Mouse (Mus musculus): ENCODE measurements at regions not wholly inside any gene's neighbourhood (a gene's known extent, or its start where the extent isn't known, plus 50 kb on each side); places are given as distances from the start of the nearest gene placed in this dataset.

- peak; percentile 8 for DNase-seq
These were observed 54.6 kb downstream of the Mex3b start for GRCm38 (mm10) chr7:82921722-82922121.

DNA sequence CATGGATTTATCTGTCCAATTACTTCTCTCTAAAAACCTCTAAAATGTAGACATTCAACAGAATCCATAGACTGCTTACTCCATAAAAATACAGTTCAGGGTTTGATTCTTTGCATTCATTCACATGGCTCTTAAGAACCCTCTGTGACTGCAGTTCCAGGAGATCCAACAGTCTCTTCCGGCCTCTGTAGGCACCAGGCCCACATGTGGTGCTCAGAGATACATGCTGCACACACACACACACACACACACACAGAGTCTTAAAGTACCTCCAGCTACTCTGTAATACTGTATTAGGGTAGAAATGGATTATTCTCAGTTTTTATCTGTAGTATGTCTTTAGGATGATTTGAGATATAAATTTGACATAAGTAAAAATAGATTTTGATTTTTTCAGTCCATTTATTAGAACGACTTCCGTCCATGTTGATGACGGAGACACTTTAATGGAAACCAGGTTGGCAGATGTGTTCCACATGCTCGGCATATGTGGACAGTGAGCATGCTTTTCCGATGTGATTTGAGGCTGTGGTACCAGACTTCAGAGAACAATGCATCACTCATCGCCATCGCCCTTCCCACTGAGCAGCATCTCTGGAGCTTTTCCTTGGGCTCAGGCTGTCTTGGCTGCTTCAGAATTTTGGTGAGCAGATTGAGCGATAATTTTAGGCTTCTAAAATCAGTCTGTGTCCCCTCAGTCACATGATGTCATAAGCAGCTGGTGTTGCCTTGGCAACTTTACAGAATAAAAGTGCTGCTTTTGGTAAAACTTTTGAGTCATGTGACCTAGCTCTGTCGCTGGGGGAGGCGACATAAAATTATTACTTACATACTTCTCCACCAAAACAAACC lies 56.3 kb downstream of the Mex3b start:
- DNase-seq, result peak; percentile 88

GRCm38 (mm10) chr7:82924092-82924491 lies 57.0 kb downstream of the Mex3b start:
- DNase-seq, result no peak

- DNase-seq, result no peak
These were observed 71.2 kb downstream of the Mex3b start for GRCm38 (mm10) chr7:82938311-82938710.

DNA sequence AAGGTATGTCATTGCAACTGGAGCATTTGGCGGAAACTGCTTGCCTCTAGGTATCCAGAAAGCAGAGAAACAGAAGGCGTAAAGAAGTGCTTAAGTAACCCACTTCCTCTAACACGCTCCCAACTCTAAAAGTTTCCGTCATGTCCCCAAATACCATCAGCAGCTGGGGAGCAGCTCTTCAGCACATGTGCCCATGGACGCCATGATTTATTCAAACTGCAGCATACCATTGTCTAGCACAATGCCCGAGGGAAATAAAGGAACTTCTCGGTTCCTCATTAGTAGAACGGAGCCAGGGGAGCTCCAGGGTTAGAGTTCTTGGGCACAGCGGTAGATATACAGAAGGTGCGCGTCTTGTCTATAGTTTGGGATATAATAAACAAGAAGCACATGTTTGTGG lies 72.4 kb downstream of the Mex3b start:
- no peak for DNase-seq

DNA sequence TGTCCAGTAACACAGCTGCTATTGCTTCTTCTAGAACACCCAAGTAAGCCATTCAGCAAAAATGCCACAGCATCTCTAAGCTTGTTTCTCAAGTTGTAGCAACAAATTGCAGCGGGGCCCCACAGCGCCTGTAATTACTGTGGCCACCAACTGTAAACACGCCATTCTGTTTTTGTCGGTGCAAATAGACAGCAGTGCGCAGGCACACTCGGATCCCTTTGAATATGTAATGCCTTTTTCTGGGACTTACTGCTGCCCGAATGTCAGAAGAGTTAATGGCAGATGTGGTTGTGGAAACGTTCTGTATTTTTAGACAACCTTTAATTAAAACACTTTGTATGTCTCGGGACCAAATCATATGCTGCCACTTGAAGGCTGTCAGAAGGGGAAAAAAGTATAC lies 76.2 kb downstream of the Mex3b start:
- peak; percentile 47 for DNase-seq

GRCm38 (mm10) chr7:82943797-82944196 lies 76.7 kb downstream of the Mex3b start:
- no peak for DNase-seq

- no peak for DNase-seq
These were observed 82.2 kb downstream of the Mex3b start for GRCm38 (mm10) chr7:82949372-82949771.

GRCm38 (mm10) chr7:82957208-82957977 lies 90.3 kb downstream of the Mex3b start:
- DNase-seq, result no peak

- no peak for DNase-seq
These were observed 103.5 kb downstream of the Mex3b start for GRCm38 (mm10) chr7:82970599-82970998.

DNA sequence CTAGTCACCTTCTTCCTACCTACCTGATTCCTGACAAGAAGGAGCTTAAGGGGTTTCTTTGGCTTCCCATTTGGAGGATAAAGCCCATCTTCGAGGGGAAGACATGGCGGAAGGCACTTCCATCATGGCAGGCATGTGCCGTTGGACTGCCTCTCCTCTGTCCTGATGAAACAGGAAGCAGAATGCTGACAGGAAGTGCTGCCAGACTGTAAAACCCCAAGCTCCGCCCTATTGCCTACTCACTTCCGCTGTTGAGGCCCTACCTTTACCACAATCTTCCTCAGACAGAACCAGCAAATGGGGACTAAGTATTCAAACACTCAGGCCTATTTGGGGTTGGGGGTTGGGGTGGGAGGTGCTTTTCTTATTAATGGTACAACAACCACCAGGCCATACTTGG lies 104.1 kb downstream of the Mex3b start:
- DNase-seq, result no peak

- DNase-seq, result no peak
These were observed 105.3 kb downstream of the Mex3b start for GRCm38 (mm10) chr7:82972214-82973006.

DNA sequence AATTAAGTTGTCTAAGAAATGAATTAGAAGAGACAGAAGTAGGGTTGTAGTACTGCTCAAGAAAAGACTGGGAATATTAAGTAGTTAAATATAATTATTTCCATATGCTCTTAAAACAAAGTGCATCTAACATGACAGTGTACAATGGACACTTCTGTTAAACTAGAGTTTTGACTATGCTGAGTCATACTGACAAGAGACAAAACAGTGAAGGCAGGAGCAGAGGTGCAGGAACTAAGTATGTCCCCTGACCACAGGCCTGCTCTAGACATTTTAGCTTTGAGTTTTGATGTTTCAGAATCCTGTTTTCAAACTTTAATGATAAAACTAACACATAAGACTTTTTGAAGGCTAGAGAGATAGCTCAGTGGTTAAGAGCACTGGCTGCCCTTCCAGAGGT lies 123.6 kb downstream of the Mex3b start:
- DNase-seq, result no peak

- DNase-seq, result no peak
These were observed 126.0 kb downstream of the Mex3b start for GRCm38 (mm10) chr7:82993136-82993535.

- DNase-seq, result no peak
These were observed 131.7 kb downstream of the Mex3b start for GRCm38 (mm10) chr7:82998848-82999247.

- DNase-seq, result no peak
These were observed 140.4 kb downstream of the Mex3b start for GRCm38 (mm10) chr7:83007540-83007939.

- DNase-seq, result no peak
These were observed 145.0 kb downstream of the Mex3b start for GRCm38 (mm10) chr7:83012145-83012544.

- DNase-seq, result no peak
These were observed 147.9 kb downstream of the Mex3b start for GRCm38 (mm10) chr7:83014725-83015690.

GRCm38 (mm10) chr7:83015756-83016155 lies 148.6 kb downstream of the Mex3b start:
- no peak for DNase-seq

- no peak for DNase-seq
These were observed 149.4 kb downstream of the Mex3b start for GRCm38 (mm10) chr7:83016566-83016965.

DNA sequence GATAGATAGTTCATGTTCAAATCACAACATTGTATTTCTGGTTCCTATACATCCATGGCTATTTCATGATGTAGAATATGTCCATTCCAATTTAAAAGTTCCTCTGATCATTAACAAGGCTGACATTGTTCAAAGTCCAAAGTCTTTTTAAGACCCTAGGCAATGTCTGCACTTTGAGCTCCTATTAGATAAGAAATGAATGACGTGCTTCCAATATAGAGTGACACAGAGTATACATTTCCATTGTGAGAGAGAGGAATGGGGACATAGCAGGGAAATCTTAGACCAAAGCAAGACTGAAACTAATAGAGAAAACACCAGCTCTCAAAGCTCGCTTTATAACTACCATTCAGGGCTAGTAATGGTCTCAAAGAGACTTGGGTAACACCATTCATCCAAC lies 153.5 kb downstream of the Mex3b start:
- DNase-seq, result no peak

DNA sequence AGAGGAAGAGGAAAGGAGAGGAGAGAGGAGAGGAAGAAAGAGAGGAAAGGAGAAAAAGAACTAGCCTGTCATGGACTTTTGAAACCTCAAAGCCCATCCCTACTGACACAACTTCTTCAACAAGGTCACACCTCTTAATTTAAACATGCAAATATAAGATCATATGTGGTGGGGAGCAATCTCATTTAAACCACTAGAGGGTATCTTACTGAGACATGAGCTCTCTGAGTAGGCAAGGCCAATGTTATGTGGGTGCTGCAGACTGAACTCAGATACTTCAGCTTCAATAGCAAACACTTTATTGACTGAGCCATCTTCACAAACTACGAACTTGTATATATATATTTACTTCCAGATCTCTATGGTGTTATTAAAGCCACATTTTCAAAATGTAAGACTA lies 156.9 kb downstream of the Mex3b start:
- no peak for DNase-seq
